Mouse (Mus musculus) heart, embryonic 12.5 days (tissue): ENCODE results near the gene Mgst3. TPM values are rescaled to one million over a fixed set of nuclear protein-coding genes. Genes with fewer than 3 reads are reported as not detected.
A peak's percentile ranks its signal among the peaks of the same experiment; 100 is the strongest.

ENCODE experiments used
- ATAC-seq: fragments of 200-750 bp; cut with Nextera tagmentation; 2 replicates; pipeline ENCODE4 v1.8.0; 2017; ENCODE audit warnings: moderate TSS enrichment, moderate library complexity; ENCODE audit not compliant: insufficient number of reproducible peaks, low FRiP score
- H3K27ac ChIP-seq: fragments of 300-500 bp; sonication (generic); 2 replicates; pipeline ENCODE4 v1.5.1; 2016; ENCODE audit warnings: mild to moderate bottlenecking, moderate library complexity; ENCODE audit not compliant: poor library complexity, severe bottlenecking
- H3K27me3 ChIP-seq: fragments of 300-500 bp; sonication (generic); replicated peaks from 2 replicates; pipeline ENCODE4 v1.6.1; 2016; ENCODE audit warnings: mild to moderate bottlenecking, moderate library complexity
- H3K36me3 ChIP-seq: fragments of 300-500 bp; sonication (generic); 2 replicates; pipeline ENCODE4 v1.6.1; 2016; ENCODE audit warnings: mild to moderate bottlenecking, moderate library complexity
- H3K4me1 ChIP-seq: fragments of 300-500 bp; sonication (generic); replicated peaks from 2 replicates; pipeline ENCODE4 v1.6.1; 2016; ENCODE audit warnings: mild to moderate bottlenecking
- H3K4me2 ChIP-seq: fragments of 300-500 bp; sonication (generic); 2 replicates; pipeline ENCODE4 v1.6.1; 2016; ENCODE audit warnings: mild to moderate bottlenecking, moderate library complexity
- H3K4me3 ChIP-seq: fragments of 300-500 bp; sonication (generic); 2 replicates; pipeline ENCODE4 v1.5.1; 2016; ENCODE audit warnings: mild to moderate bottlenecking
- H3K9ac ChIP-seq: fragments of 300-500 bp; sonication (generic); 2 replicates; pipeline ENCODE4 v1.6.1; 2016; ENCODE audit warnings: mild to moderate bottlenecking, moderate library complexity
- H3K9me3 ChIP-seq: fragments of 300-500 bp; sonication (generic); replicated peaks from 2 replicates; pipeline ENCODE4 v1.6.1; 2016; ENCODE audit warnings: mild to moderate bottlenecking, moderate library complexity
- WGBS: fragments of 180-500 bp; shearing (Covaris S2); methylation state at CpG from one replicate; pipeline ENCODE4 v1.1.7; 2016; 5-methylcytosine and 5-hydroxymethylcytosine counted together
- microRNA-seq: library from miRNA; unstranded; fragments of <30 nt; microRNA quantifications from one replicate; pipeline ENCODE4, GENCODE M21; 2017
- polyA plus RNA-seq: library from polyadenylated mRNA; unstranded; fragments of >200 nt; fragmentation: Nextera tagmentation; extraction: Ambion mirVana; gene quantifications from 2 replicates; pipeline ENCODE4 v1.2.1, GENCODE M21; 2016

Mgst3 gene
- polyA plus RNA-seq, 1 experiment from 2014 or later = 108 TPM

GRCm38 (mm10) chr1:167340111-167340787, 53.4 kb downstream of the Mgst3 start:
- 2% methylated on average over 47 of the region's 47 CpGs for WGBS
- H3K9me3 ChIP-seq = no peaks in the 10 kb centered on the region
- ATAC-seq = peak; percentile 86

GRCm38 (mm10) chr1:167339177-167339781, 54.4 kb downstream of the Mgst3 start:
- Histone ChIP-seq H3K9ac (no peak overlapping the region), H3K27ac (no peak overlapping the region), H3K9me3 (no peaks in the 10 kb centered on the region), H3K4me3 (no peak overlapping the region), H3K4me1 (0 out of 2 replicates have a peak, but pooled peaks cover 5% of the 10 kb centered on the region), H3K36me3 (no peaks in the 10 kb centered on the region), H3K4me2 (no peak overlapping the region), H3K27me3 (no peaks in the 10 kb centered on the region)
- 81% methylated on average over 8 of the region's 9 CpGs for WGBS
- no peak for ATAC-seq

More at GRCm38 (mm10) chr1:167340111-167340787, 53.4 kb downstream of the Mgst3 start:
- Histone ChIP-seq H3K27me3 (no peaks in the 10 kb centered on the region), H3K27ac (no peak overlapping the region), H3K36me3 (no peaks in the 10 kb centered on the region), H3K9ac (peak overlapping the region; percentile 67), H3K4me2 (peak overlapping the region; percentile 97), H3K4me3 (peak overlapping the region; percentile 61), H3K4me1 (0 out of 2 replicates have a peak, but pooled peaks cover 5% of the 10 kb centered on the region)

GRCm38 (mm10) chr1:167337463-167338095, 56.1 kb downstream of the Mgst3 start:
- H3K4me3 ChIP-seq = no peak overlapping the region
- H3K27ac ChIP-seq = no peak overlapping the region
- ATAC-seq = no peak
- H3K36me3 ChIP-seq = peaks cover 7% of the 10 kb centered on the region
- H3K4me2 ChIP-seq = no peak overlapping the region
- 20% methylated on average over 12 of the region's 12 CpGs for WGBS
- 0 out of 2 replicates have a peak, but pooled peaks cover 5% of the 10 kb centered on the region for H3K4me1 ChIP-seq
- no peak overlapping the region for H3K9ac ChIP-seq
- no peaks in the 10 kb centered on the region for H3K9me3 ChIP-seq
- no peaks in the 10 kb centered on the region for H3K27me3 ChIP-seq

- Histone ChIP-seq H3K9me3 (no peaks in the 10 kb centered on the region), H3K27me3 (no peaks in the 10 kb centered on the region), H3K4me1 (0 out of 2 replicates have a peak, but pooled peaks cover 5% of the 10 kb centered on the region), H3K4me3 (no peak overlapping the region), H3K4me2 (no peak overlapping the region), H3K36me3 (peaks cover 16% of the 10 kb centered on the region), H3K27ac (no peak overlapping the region), H3K9ac (no peak overlapping the region)
- WGBS = 65% methylated on average over 3 of the region's 3 CpGs
- ATAC-seq = no peak
Observed at GRCm38 (mm10) chr1:167336398-167336797, 57.2 kb downstream of the Mgst3 start.

GRCm38 (mm10) chr1:167331106-167331505, 62.5 kb downstream of the Mgst3 start:
- ATAC-seq = no peak
- no peak overlapping the region for H3K4me3 ChIP-seq
- no peak overlapping the region for H3K27ac ChIP-seq
- no peak overlapping the region for H3K9ac ChIP-seq
- no peaks in the 10 kb centered on the region for H3K27me3 ChIP-seq
- WGBS = 90% methylated on average over 8 of the region's 8 CpGs
- H3K36me3 ChIP-seq = peaks cover 53% of the 10 kb centered on the region
- H3K4me2 ChIP-seq = no peak overlapping the region
- no peaks in the 10 kb centered on the region for H3K9me3 ChIP-seq
- H3K4me1 ChIP-seq = no peaks in the 10 kb centered on the region

GRCm38 (mm10) chr1:167328776-167329175, 64.9 kb downstream of the Mgst3 start:
- Histone ChIP-seq H3K36me3 (peaks cover 65% of the 10 kb centered on the region), H3K27me3 (no peaks in the 10 kb centered on the region), H3K9me3 (no peaks in the 10 kb centered on the region), H3K4me1 (no peaks in the 10 kb centered on the region), H3K4me2 (no peak overlapping the region), H3K9ac (no peak overlapping the region), H3K27ac (no peak overlapping the region), H3K4me3 (no peak overlapping the region)
- ATAC-seq = no peak
- 89% methylated on average over 6 of the region's 6 CpGs for WGBS

Small RNA genes lying within 50 kb of the gene (microRNA-seq; reads per million reads assigned to microRNA genes)
- gene Gm25911 = 3.1 reads per million, percentile 8 among the genes with 10 or more reads in this experiment

Other genes starting within 250 kb of the Mgst3 start
- gene Uck2, start 108.5 kb downstream of the Mgst3 start, polyA plus RNA-seq = 68.9 and 75.3 TPM in 2 replicates
- gene Tmco1, start 85.5 kb downstream of the Mgst3 start, polyA plus RNA-seq = 79.7 and 83.1 TPM in 2 replicates
- 27.1 and 27.6 TPM in 2 replicates for gene Aldh9a1, start 43.9 kb downstream of the Mgst3 start, polyA plus RNA-seq
- not detected in 2 replicates for gene Lrrc52, start 72.9 kb upstream of the Mgst3 start, polyA plus RNA-seq
- gene Rxrg, start 204.5 kb upstream of the Mgst3 start, polyA plus RNA-seq = 1.7 TPM in 2 replicates